Mouse (Mus musculus) olfactory bulb, adult 2 months (tissue): ENCODE data around the gene Ccl17.

ENCODE experiments used
- CTCF ChIP-seq: fragments of 200-500 bp; IDR thresholded peaks from 2 replicates; pipeline ENCODE4 v1.5.1; 2012; ENCODE audit warnings: low read depth, mild to moderate bottlenecking, low read length, moderate library complexity; ENCODE audit not compliant: insufficient read depth
- POLR2A ChIP-seq: fragments of 200-500 bp; IDR thresholded peaks from 2 replicates; pipeline ENCODE4 v1.6.1; 2012; ENCODE audit warnings: mild to moderate bottlenecking, low read depth, low read length, moderate library complexity; ENCODE audit not compliant: insufficient read depth

- no peak for TF ChIP-seq POLR2A
- TF ChIP-seq CTCF = no peak
Measured at GRCm38 (mm10) chr8:94778473-94778872, 31.8 kb upstream of the Ccl17 start.
